Mouse (Mus musculus) cortical plate, adult 2 months (tissue): ENCODE data around the gene Cers6.

Source experiments
- CTCF ChIP-seq: fragments of 200-500 bp; IDR thresholded peaks from 2 replicates; pipeline ENCODE4 v1.5.1; 2011; ENCODE audit warnings: mild to moderate bottlenecking, control low read depth, low read length; ENCODE audit not compliant: insufficient read depth; ENCODE audit errors: extremely low read depth
- POLR2A ChIP-seq: fragments of 200-500 bp; IDR thresholded peaks from 2 replicates; pipeline ENCODE4 v1.6.1; 2011; ENCODE audit warnings: mild to moderate bottlenecking, low read length, control low read depth; ENCODE audit not compliant: insufficient read depth; ENCODE audit errors: extremely low read depth

GRCm38 (mm10) chr2:69080760-69081159 lies 219.5 kb downstream of the Cers6 start:
- TF ChIP-seq CTCF: no peak
- no peak for TF ChIP-seq POLR2A
